Mouse (Mus musculus): ENCODE measurements around the gene Rai1. TPM values are rescaled to one million over a fixed set of nuclear protein-coding genes. Genes with fewer than 3 reads are reported as not detected.

Gene Rai1
- polyA plus RNA-seq, 1 experiment from 2014 or later, result 5.1 TPM

DNA sequence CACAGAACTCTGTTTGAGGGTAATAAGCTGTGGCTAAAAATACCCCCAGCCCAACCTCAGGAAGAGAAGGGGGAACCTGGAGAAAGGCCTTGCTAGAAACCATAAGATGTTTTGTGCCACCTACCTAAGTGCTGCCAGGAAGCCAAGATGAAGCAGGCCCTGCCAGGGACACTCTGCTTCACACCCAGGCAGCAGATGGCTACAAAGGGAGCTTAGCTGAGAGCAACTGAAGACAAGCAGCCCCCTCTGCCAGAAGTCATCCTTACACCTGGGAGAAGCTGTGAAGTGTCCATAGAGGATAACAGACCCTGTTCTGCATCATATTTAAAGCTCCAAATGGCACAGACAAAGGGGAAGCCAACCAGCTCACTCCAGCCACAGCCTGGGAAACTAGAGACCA, 141.3 kb downstream of the Rai1 start:
- Histone ChIP-seq H3K9me3 (replicated peaks) (no peaks in the 10 kb centered on the region), H3K27ac (no peak overlapping the region), H3K4me2 (no peak overlapping the region), H3K9ac (no peak overlapping the region), H3K27me3 (no peaks in the 10 kb centered on the region), H3K36me3 (peaks cover 7% of the 10 kb centered on the region), H3K4me1 (replicated peaks) (peaks cover 8% of the 10 kb centered on the region), H3K4me3 (replicated peaks) (no peak overlapping the region)
- DNase-seq, result no peak
- no peak for ATAC-seq (ENCODE audit: low read depth)

DNA sequence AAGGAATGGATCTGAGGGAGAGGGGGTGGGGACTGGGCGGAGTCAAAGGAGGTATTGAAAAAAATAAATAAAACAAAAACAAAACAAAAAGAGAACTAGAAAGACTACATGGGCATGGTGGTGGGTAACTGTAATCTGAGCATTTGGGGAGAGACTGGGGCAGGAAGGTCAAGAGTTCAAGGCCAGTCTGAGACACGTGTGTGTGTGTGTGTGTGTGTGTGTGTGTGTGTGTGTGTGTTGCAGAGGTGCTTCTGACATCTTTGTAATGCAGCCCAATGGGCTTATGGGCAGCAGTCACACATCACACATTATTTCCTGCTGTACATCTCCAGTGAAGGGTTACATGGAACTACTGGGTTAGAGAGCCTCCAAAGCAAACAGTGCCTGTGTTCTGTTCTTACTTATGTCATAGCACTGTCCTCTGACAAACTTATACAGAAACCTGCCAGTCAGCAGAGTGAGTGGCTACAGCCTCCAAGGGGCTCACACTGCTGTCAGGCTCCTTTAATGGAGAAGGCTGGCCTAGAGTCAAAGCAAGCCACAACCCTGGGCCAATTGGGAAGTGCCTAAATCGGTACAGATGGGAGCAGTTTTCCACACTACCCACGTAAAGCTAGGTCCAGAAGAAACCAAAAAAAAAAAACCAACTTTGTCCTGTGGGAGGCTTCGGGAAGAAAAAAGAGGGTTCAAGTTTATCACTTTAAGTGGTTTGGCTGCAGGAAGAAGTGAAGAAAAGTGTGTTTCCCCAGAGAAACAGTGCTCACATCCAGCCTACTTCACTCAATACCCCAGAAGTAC, 143.1 kb downstream of the Rai1 start:
- peaks cover 8% of the 10 kb centered on the region for H3K4me1 ChIP-seq (replicated peaks)
- H3K4me3 ChIP-seq (replicated peaks), result no peak overlapping the region
- H3K27me3 ChIP-seq, result no peaks in the 10 kb centered on the region
- peaks cover 13% of the 10 kb centered on the region; the same call in 1 of the 2 replicates for H3K36me3 ChIP-seq
- ATAC-seq (ENCODE audit: low read depth) (no peak), DNase-seq (no peak)
- no peaks in the 10 kb centered on the region for H3K9me3 ChIP-seq (replicated peaks)
- H3K4me2 ChIP-seq, result no peak overlapping the region
- H3K27ac ChIP-seq, result no peak overlapping the region
- WGBS (ENCODE audit: insufficient replicate concordance), result 62% methylated on average over 5 of the region's 5 CpGs
- H3K9ac ChIP-seq, result no peak overlapping the region

Small RNAs within 50 kb of the gene (microRNA-seq; reads per million reads assigned to microRNA genes)
- 0.88 reads per million for gene Mir6921
- not detected for gene Mir6922

Other genes starting within 250 kb of the Rai1 start
- gene Med9, start 156.8 kb upstream of the Rai1 start, polyA plus RNA-seq (2015; fragmentation: Nextera tagmentation; extraction: Ambion mirVana), result 26.2 and 26.8 TPM in 2 replicates
- 1.0 and 1.2 TPM in 2 replicates for gene Rasd1, start 140.1 kb upstream of the Rai1 start, polyA plus RNA-seq (2015; fragmentation: Nextera tagmentation; extraction: Ambion mirVana)
- gene Pemt, start 58.5 kb upstream of the Rai1 start, polyA plus RNA-seq (2015; fragmentation: Nextera tagmentation; extraction: Ambion mirVana), result 7.7 and 7.9 TPM in 2 replicates
- 42.2 and 44.1 TPM in 2 replicates for gene Srebf1, start 117.6 kb downstream of the Rai1 start, polyA plus RNA-seq (2015; fragmentation: Nextera tagmentation; extraction: Ambion mirVana)
- gene Tom1l2, start 247.9 kb downstream of the Rai1 start, polyA plus RNA-seq (2015; fragmentation: Nextera tagmentation; extraction: Ambion mirVana), result 4.6 and 5.1 TPM in 2 replicates
- gene Drc3, start 248.3 kb downstream of the Rai1 start, polyA plus RNA-seq (2015; fragmentation: Nextera tagmentation; extraction: Ambion mirVana), result 0.33 and 0.56 TPM in 2 replicates